Mouse (Mus musculus) cerebellum, adult 2 months (tissue): ENCODE results near the gene Apobec2.

Experiments
- CTCF ChIP-seq: fragments of 200-500 bp; IDR thresholded peaks from 2 replicates; pipeline ENCODE4 v1.5.1; 2011; ENCODE audit warnings: low read depth, mild to moderate bottlenecking, control low read depth, low read length, moderate library complexity, borderline replicate concordance; ENCODE audit not compliant: insufficient read depth
- POLR2A ChIP-seq: fragments of 200-500 bp; IDR thresholded peaks from 2 replicates; pipeline ENCODE4 v1.6.1; 2011; ENCODE audit warnings: low read length, control low read depth, borderline replicate concordance; ENCODE audit not compliant: insufficient read depth

DNA sequence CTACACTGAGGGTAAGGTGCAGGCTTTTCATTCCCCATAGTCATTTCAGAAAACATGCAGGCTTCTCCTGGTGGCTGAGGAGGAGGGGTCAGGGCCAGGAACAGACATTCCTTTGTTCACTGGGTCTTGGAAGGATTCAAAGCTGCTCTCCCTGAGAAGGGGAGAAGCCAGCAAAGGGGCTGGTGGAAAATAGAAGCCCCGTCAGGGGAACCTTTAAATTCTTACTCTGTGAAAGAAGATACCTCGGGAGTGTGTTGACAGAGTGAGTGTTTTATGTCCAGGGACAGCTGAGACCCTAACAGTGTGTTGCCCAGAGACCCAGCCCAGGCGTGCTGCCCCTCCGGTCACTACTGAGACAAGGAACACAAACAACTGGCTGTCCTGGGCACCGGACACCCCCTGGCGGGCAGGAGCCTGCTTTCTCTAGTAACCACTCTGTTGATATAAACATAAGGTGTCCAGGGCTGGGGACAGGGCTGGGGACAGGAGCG lies 4.7 kb upstream of the Apobec2 start:
- TF ChIP-seq CTCF (no peak), POLR2A (no peak)
